Mouse (Mus musculus) hindbrain, postnatal 0 days (tissue): ENCODE measurements around the gene Tchhl1. TPM values are rescaled to one million over a fixed set of nuclear protein-coding genes. Genes with fewer than 3 reads are reported as not detected.

Source experiments
- ATAC-seq: fragments of 200-750 bp; cut with Nextera tagmentation; 2 replicates; pipeline ENCODE4 v1.8.0; 2017; ENCODE audit warnings: mild to moderate bottlenecking, moderate TSS enrichment, moderate library complexity
- DNase-seq: peaks from one replicate; pipeline ENCODE4 v3.0.0-alpha.2; 2015; ENCODE audit warnings: low spot score
- H3K27ac ChIP-seq: fragments of 300-500 bp; sonication (generic); 2 replicates; pipeline ENCODE4 v1.5.1; 2014; ENCODE audit warnings: mild to moderate bottlenecking
- H3K27me3 ChIP-seq: fragments of 300-500 bp; sonication (generic); 2 replicates; pipeline ENCODE4 v1.6.1; 2014; ENCODE audit warnings: low read length, mixed read lengths; ENCODE audit not compliant: insufficient read depth
- H3K36me3 ChIP-seq: fragments of 300-500 bp; sonication (generic); 2 replicates; pipeline ENCODE4 v1.6.1; 2014; ENCODE audit warnings: low read length, mixed read lengths; ENCODE audit not compliant: insufficient read depth
- H3K4me1 ChIP-seq: fragments of 300-500 bp; sonication (generic); 2 replicates; pipeline ENCODE4 v1.6.1; 2014; ENCODE audit warnings: antibody characterized with exemption, low read length, mixed read lengths; ENCODE audit not compliant: insufficient read depth
- H3K4me2 ChIP-seq: fragments of 300-500 bp; sonication (generic); 2 replicates; pipeline ENCODE4 v1.6.1; 2014; ENCODE audit warnings: low read depth, mild to moderate bottlenecking, low read length, moderate library complexity, mixed read lengths
- H3K4me3 ChIP-seq: fragments of 300-500 bp; sonication (generic); 2 replicates; pipeline ENCODE4 v1.5.1; 2014; ENCODE audit warnings: low read length
- H3K9ac ChIP-seq: fragments of 300-500 bp; sonication (generic); replicated peaks from 2 replicates; pipeline ENCODE4 v1.6.1; 2014; ENCODE audit warnings: mild to moderate bottlenecking, low read length, moderate library complexity, mixed read lengths
- H3K9me3 ChIP-seq: fragments of 300-500 bp; sonication (generic); 2 replicates; pipeline ENCODE4 v1.6.1; 2016; ENCODE audit warnings: low read length, mixed read lengths
- CTCF ChIP-seq: IDR thresholded peaks from 2 replicates; pipeline ENCODE4 v1.5.1; 2016; ENCODE audit warnings: antibody characterized with exemption, control low read depth, low read depth
- WGBS: fragments of 180-500 bp; shearing (Covaris S2); extraction: QIAGEN DNeasy Blood & Tissue Kit; methylation state at CpG from one replicate; pipeline ENCODE4 v1.1.7; 2014; 5-methylcytosine and 5-hydroxymethylcytosine counted together
- polyA plus RNA-seq: library from polyadenylated mRNA; unstranded; fragments of >200 nt; fragmentation: Nextera tagmentation; extraction: Ambion mirVana; gene quantifications from 2 replicates; pipeline ENCODE4 v1.2.1, GENCODE M21; 2015
- total RNA-seq: library from RNA; depleted of rRNA; stranded (reverse); fragments of >200 nt; gene quantifications from 2 replicates; pipeline ENCODE4 v1.2.3, GENCODE M21; 2014

The Tchhl1 gene
- total and polyA plus RNA-seq, 2 experiments from 2014 or later: not detected

- TF ChIP-seq CTCF: no peak
- no peak overlapping the region for H3K9ac ChIP-seq
- H3K4me1 ChIP-seq: no peaks in the 10 kb centered on the region
- no peak overlapping the region for H3K4me3 ChIP-seq
- H3K27ac ChIP-seq: no peak overlapping the region
- DNase-seq: peak; percentile 20
- no peak overlapping the region for H3K4me2 ChIP-seq
- 0 out of 2 replicates have a peak, but pooled peaks cover 4% of the 10 kb centered on the region for H3K9me3 ChIP-seq
- no peak for ATAC-seq
- H3K36me3 ChIP-seq: no peaks in the 10 kb centered on the region
- H3K27me3 ChIP-seq: no peaks in the 10 kb centered on the region
Observed at GRCm38 (mm10) chr3:93499129-93499528, 30.6 kb downstream of the Tchhl1 start.

GRCm38 (mm10) chr3:93504536-93505189 is 36.1 kb downstream of the Tchhl1 start:
- Histone ChIP-seq H3K9me3 (0 out of 2 replicates have a peak, but pooled peaks cover 4% of the 10 kb centered on the region), H3K4me3 (no peak overlapping the region), H3K4me2 (no peak overlapping the region), H3K27me3 (no peaks in the 10 kb centered on the region), H3K9ac (no peak overlapping the region), H3K4me1 (no peaks in the 10 kb centered on the region), H3K36me3 (no peaks in the 10 kb centered on the region), H3K27ac (no peak overlapping the region)
- no peak for TF ChIP-seq CTCF
- WGBS: 73% methylated on average over 7 of the region's 7 CpGs
- ATAC-seq (no peak), DNase-seq (peak; percentile 32)

- H3K9me3 ChIP-seq: 0 out of 2 replicates have a peak, but pooled peaks cover 4% of the 10 kb centered on the region
- no peak for TF ChIP-seq CTCF
- H3K36me3 ChIP-seq: no peaks in the 10 kb centered on the region
- H3K27me3 ChIP-seq: no peaks in the 10 kb centered on the region
- no peak overlapping the region for H3K9ac ChIP-seq
- WGBS: 48% methylated on average over 30 of the region's 30 CpGs
- DNase-seq (no peak), ATAC-seq (no peak)
- H3K4me1 ChIP-seq: no peaks in the 10 kb centered on the region
- no peak overlapping the region for H3K4me3 ChIP-seq
- peak overlapping the region; percentile 5; the same call in 1 of the 2 replicates for H3K4me2 ChIP-seq
- no peak overlapping the region for H3K27ac ChIP-seq
Observed at GRCm38 (mm10) chr3:93505960-93506863, 37.7 kb downstream of the Tchhl1 start.

GRCm38 (mm10) chr3:93506881-93507325 is 38.3 kb downstream of the Tchhl1 start:
- no peak overlapping the region for H3K9ac ChIP-seq
- no peaks in the 10 kb centered on the region for H3K27me3 ChIP-seq
- no peaks in the 10 kb centered on the region for H3K4me1 ChIP-seq
- H3K4me3 ChIP-seq: no peak overlapping the region
- no peak overlapping the region for H3K4me2 ChIP-seq
- no peak overlapping the region for H3K27ac ChIP-seq
- no peaks in the 10 kb centered on the region for H3K36me3 ChIP-seq
- ATAC-seq (no peak), DNase-seq (no peak)
- no peak for TF ChIP-seq CTCF
- 72% methylated on average over 5 of the region's 5 CpGs for WGBS
- H3K9me3 ChIP-seq: 0 out of 2 replicates have a peak, but pooled peaks cover 4% of the 10 kb centered on the region

GRCm38 (mm10) chr3:93509301-93509700 is 40.7 kb downstream of the Tchhl1 start:
- Histone ChIP-seq H3K27me3 (no peaks in the 10 kb centered on the region), H3K36me3 (no peaks in the 10 kb centered on the region), H3K9ac (no peak overlapping the region), H3K4me3 (no peak overlapping the region), H3K4me1 (no peaks in the 10 kb centered on the region), H3K4me2 (no peak overlapping the region), H3K9me3 (no peaks in the 10 kb centered on the region), H3K27ac (no peak overlapping the region)
- ATAC-seq (no peak), DNase-seq (no peak)
- TF ChIP-seq CTCF: no peak
- WGBS: 76% methylated on average over 1 of the region's 1 CpGs

GRCm38 (mm10) chr3:93511036-93511435 is 42.5 kb downstream of the Tchhl1 start:
- Histone ChIP-seq H3K4me1 (no peaks in the 10 kb centered on the region), H3K27ac (no peak overlapping the region), H3K9ac (no peak overlapping the region), H3K27me3 (no peaks in the 10 kb centered on the region), H3K4me2 (no peak overlapping the region), H3K36me3 (no peaks in the 10 kb centered on the region), H3K4me3 (no peak overlapping the region), H3K9me3 (no peaks in the 10 kb centered on the region)
- ATAC-seq (no peak), DNase-seq (no peak)
- TF ChIP-seq CTCF: no peak
- WGBS: 94% methylated on average over 1 of the region's 1 CpGs
